ENCODE assay signal across 8 mouse cellular contexts in genomic region chr17:85023247-85024167, GRCm38 (mm10). TPM values are rescaled to one million over a fixed set of nuclear protein-coding genes. Genes with fewer than 3 reads are reported as not detected.
DNase-seq lines count a peak whose midpoint lies in the region; ATAC-seq and TF ChIP-seq lines count a peak whose summit lies in the region.

No protein-coding gene starts in this region.

- no peak overlapping the region for H3K4me3 ChIP-seq in forebrain, embryonic 15.5 days
- no peak overlapping the region for H3K4me3 ChIP-seq in midbrain, embryonic 15.5 days

- H3K36me3 ChIP-seq in forebrain, embryonic 15.5 days: no peaks in the 10 kb centered on the region
- no peaks in the 10 kb centered on the region for H3K36me3 ChIP-seq in midbrain, embryonic 15.5 days (replicated peaks)

- no peaks in the 10 kb centered on the region for H3K4me1 ChIP-seq in forebrain, embryonic 15.5 days
- H3K4me1 ChIP-seq in midbrain, embryonic 15.5 days: no peaks in the 10 kb centered on the region

- no peaks in the 10 kb centered on the region for H3K27me3 ChIP-seq in forebrain, embryonic 15.5 days
- H3K27me3 ChIP-seq in midbrain, embryonic 15.5 days (replicated peaks): no peaks in the 10 kb centered on the region

- H3K9me3 ChIP-seq in forebrain, embryonic 15.5 days: no peaks in the 10 kb centered on the region
- H3K9me3 ChIP-seq in midbrain, embryonic 15.5 days: no peaks in the 10 kb centered on the region

- no peak overlapping the region for H3K4me2 ChIP-seq in forebrain, embryonic 15.5 days (replicated peaks)
- H3K4me2 ChIP-seq in midbrain, embryonic 15.5 days: no peak overlapping the region

- peak; percentile 58 for ATAC-seq in forebrain, embryonic 15.5 days (replicated peaks)
- peak; percentile 51; the same call in 1 of the 2 replicates for ATAC-seq in midbrain, embryonic 15.5 days (replicated peaks)

- intact Hi-C loops in left cerebral cortex, postnatal 25 days (cut with DNase I): loop anchor here (5.0 kb wide), 1 partner anchor 146 kb away; no protein-coding TSS in a partner anchor

- H3K9ac ChIP-seq in forebrain, embryonic 15.5 days (replicated peaks): no peak overlapping the region
- H3K9ac ChIP-seq in midbrain, embryonic 15.5 days: no peak overlapping the region

- no peak for TF ChIP-seq POLR2A in brain, embryonic 14.5 days (IDR thresholded peaks at IDR 0.05; ENCODE audit: borderline replicate concordance, extremely low read depth, insufficient read depth, insufficient read length, poor library complexity, severe bottlenecking)

- peak; percentile 74 for DNase-seq in layer of hippocampus, adult 11-12 months (ENCODE audit: low spot score)
- DNase-seq in layer of hippocampus, postnatal 36 days: no peak
- DNase-seq in brain, embryonic 14.5 days (ENCODE audit: low read depth): peak; percentile 91
- peak; percentile 96 for DNase-seq in induced T-regulatory cell, adult 2 months (ENCODE audit: low read depth)
- DNase-seq in left cerebral cortex, postnatal 25 days (ENCODE audit: low spot score in 2 of 2): peak; percentile 55 to 75
- DNase-seq in thymus, adult 18-20 months: peak; percentile 31 to 57

- no peak overlapping the region for H3K27ac ChIP-seq in forebrain, embryonic 15.5 days (replicated peaks)
- H3K27ac ChIP-seq in midbrain, embryonic 15.5 days: no peak overlapping the region

- 58% methylated on average over 22 of the region's 22 CpGs for WGBS in forebrain, embryonic 15.5 days
- WGBS in midbrain, embryonic 15.5 days: 55% methylated on average over 22 of the region's 22 CpGs

- peak; percentile 57; the same call in 1 of the 2 replicates for TF ChIP-seq CTCF in brain, embryonic 14.5 days (IDR thresholded peaks at IDR 0.05; ENCODE audit: borderline replicate concordance, extremely low read depth, insufficient read depth, insufficient read length)

RNA-seq across cellular contexts. Expression of gene Slc3a1, which starts 4.7 kb away (rescaled TPM):
- under 1 TPM in 1 of 2 experiments, not detected in 1; 0.25 TPM for total RNA-seq in layer of hippocampus, postnatal 36 days (2021)
- 1.3 and 1.6 TPM in 2 replicates for polyA plus RNA-seq in brain, embryonic 14.5 days (2012; rRNA removed)
- polyA plus RNA-seq in forebrain, embryonic 15.5 days (2015; fragmentation: Nextera tagmentation; extraction: Ambion mirVana): 0.27 and 0.36 TPM in 2 replicates
- under 1 TPM; 0.27 to 0.30 TPM for total RNA-seq in left cerebral cortex, postnatal 25 days (2021)
- polyA plus RNA-seq in midbrain, embryonic 15.5 days (2015; fragmentation: Nextera tagmentation; extraction: Ambion mirVana): 0.13 and 0.48 TPM in 2 replicates

Comparison
In these comparisons a context has a peak if more than half of its experiments do, and no peak if none do; other contexts are left out.
1. DNase-seq: peak in layer of hippocampus, adult 11-12 months (single experiment), brain, embryonic 14.5 days (single experiment), induced T-regulatory cell, adult 2 months (single experiment), left cerebral cortex, postnatal 25 days (2 of 2) and thymus, adult 18-20 months (2 of 2); none in layer of hippocampus, postnatal 36 days (0 of 2).